Mouse (Mus musculus): ENCODE results near the gene Fubp1. TPM values are rescaled to one million over a fixed set of nuclear protein-coding genes. Genes with fewer than 3 reads are reported as not detected.

Fubp1 gene
- polyA plus RNA-seq, 1 experiment, result 254 TPM

DNA sequence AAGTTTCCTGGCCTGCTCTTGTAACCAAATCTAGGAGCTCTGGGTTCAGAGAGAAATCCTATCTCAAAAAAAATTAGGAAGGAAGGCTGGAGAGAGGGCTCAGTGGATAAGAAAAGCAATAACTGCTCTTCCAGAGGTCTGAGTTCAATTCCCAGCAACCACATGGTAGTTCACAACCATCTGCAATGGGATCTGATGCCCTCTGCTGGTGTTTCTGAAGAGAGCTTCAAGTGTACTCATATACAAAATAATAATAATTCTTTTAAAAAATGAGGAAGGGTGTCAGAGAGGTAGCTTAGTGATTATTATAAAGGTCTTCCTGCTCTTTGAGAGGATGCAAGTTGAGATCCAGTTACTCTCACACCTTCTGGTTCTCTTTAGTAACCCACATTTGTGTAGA is 14.7 kb downstream of the Fubp1 start:
- no peak overlapping the region for H3K4me3 ChIP-seq (ENCODE audit: control insufficient read depth, insufficient read depth, low read length)
- H3K27ac ChIP-seq (ENCODE audit: control insufficient read depth, insufficient read depth, low read length), result no peak overlapping the region
- no peak for DNase-seq
- TF ChIP-seq POLR2A (IDR thresholded peaks at IDR 0.05; ENCODE audit: control insufficient read depth, extremely low read depth, insufficient read depth, low read length, poor library complexity), result no peak
- TF ChIP-seq CTCF (IDR thresholded peaks at IDR 0.05; ENCODE audit: borderline replicate concordance, control insufficient read depth, extremely low read depth, insufficient read depth, low read length, poor library complexity), result no peak
- peaks cover 99% of the 10 kb centered on the region for H3K36me3 ChIP-seq (ENCODE audit: control insufficient read depth, insufficient read depth, low read length)
- H3K4me1 ChIP-seq (replicated peaks; ENCODE audit: control insufficient read depth, insufficient read depth, low read length), result no peaks in the 10 kb centered on the region
- no peaks in the 10 kb centered on the region for H3K27me3 ChIP-seq (ENCODE audit: control insufficient read depth, insufficient read depth, low read length)

DNA sequence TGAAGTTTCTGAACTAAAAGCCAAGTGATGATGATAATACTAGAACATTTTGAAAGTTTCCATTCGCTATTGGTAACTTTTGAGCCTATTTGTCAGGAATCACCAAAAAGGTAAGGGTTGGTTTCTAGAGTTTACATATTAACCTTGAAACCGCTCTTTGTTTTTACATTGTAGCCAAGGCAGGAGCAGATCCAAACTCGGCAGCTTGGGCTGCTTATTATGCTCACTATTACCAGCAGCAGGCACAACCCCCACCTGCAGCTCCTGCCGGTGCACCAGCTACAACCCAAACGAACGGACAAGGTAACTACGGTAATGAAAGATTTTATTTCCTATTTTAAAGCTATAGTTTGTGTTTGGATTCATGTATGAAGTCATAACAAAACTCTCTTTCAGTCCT is 15.7 kb downstream of the Fubp1 start:
- WGBS, result 97% methylated on average over 7 of the region's 7 CpGs
- Histone ChIP-seq H3K27me3 (ENCODE audit: control insufficient read depth, insufficient read depth, low read length) (no peaks in the 10 kb centered on the region), H3K36me3 (ENCODE audit: control insufficient read depth, insufficient read depth, low read length) (peaks cover 99% of the 10 kb centered on the region), H3K4me3 (ENCODE audit: control insufficient read depth, insufficient read depth, low read length) (no peak overlapping the region), H3K4me1 (replicated peaks; ENCODE audit: control insufficient read depth, insufficient read depth, low read length) (no peaks in the 10 kb centered on the region), H3K27ac (ENCODE audit: control insufficient read depth, insufficient read depth, low read length) (no peak overlapping the region)
- TF ChIP-seq CTCF (IDR thresholded peaks at IDR 0.05; ENCODE audit: borderline replicate concordance, control insufficient read depth, extremely low read depth, insufficient read depth, low read length, poor library complexity) (no peak), POLR2A (IDR thresholded peaks at IDR 0.05; ENCODE audit: control insufficient read depth, extremely low read depth, insufficient read depth, low read length, poor library complexity) (no peak)
- no peak for DNase-seq

DNA sequence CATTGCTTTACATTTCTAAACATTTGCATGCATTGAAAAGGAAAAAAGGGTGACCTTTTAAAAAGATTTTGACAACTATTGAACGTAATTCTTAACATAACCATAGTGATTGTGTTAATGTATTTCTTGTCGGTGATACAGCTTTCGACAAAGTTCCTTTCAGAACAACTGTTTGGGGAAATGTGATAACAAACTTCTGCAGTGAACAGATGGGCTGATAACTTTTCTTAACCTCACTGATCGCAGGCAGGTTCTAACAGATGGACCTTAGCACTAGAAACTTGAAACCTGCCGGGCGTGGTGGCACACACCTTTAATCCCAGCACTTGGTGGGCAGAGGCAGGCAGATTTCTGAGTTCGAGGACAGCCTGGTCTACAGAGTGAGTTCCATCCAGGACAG is 18.6 kb downstream of the Fubp1 start:
- no peak for DNase-seq
- H3K27me3 ChIP-seq (ENCODE audit: control insufficient read depth, insufficient read depth, low read length), result no peaks in the 10 kb centered on the region
- H3K36me3 ChIP-seq (ENCODE audit: control insufficient read depth, insufficient read depth, low read length), result peaks cover 93% of the 10 kb centered on the region
- no peak for TF ChIP-seq POLR2A (IDR thresholded peaks at IDR 0.05; ENCODE audit: control insufficient read depth, extremely low read depth, insufficient read depth, low read length, poor library complexity)
- TF ChIP-seq CTCF (IDR thresholded peaks at IDR 0.05; ENCODE audit: borderline replicate concordance, control insufficient read depth, extremely low read depth, insufficient read depth, low read length, poor library complexity), result no peak
- H3K4me3 ChIP-seq (ENCODE audit: control insufficient read depth, insufficient read depth, low read length), result no peak overlapping the region
- 99% methylated on average over 7 of the region's 7 CpGs for WGBS
- H3K4me1 ChIP-seq (replicated peaks; ENCODE audit: control insufficient read depth, insufficient read depth, low read length), result no peaks in the 10 kb centered on the region
- H3K27ac ChIP-seq (ENCODE audit: control insufficient read depth, insufficient read depth, low read length), result no peak overlapping the region

DNA sequence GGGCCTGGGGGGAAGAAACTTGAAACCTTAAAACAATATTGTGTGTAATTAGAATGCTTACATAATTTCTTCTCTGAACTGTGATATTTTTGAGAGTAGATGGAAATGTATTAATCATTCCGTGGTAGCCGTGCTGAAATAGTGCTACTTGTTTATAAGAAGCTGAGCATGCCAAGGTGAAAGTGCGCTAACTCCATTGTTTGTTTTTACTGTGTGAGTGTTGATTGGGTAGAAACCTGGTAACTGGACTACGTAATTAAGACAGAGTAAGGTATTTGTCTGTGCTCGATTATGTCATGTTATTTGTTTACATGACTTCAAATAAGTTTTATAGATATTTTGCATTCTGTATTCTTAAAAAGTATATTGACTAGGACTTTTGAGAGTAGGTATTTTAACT is 19.0 kb downstream of the Fubp1 start:
- Histone ChIP-seq H3K4me1 (replicated peaks; ENCODE audit: control insufficient read depth, insufficient read depth, low read length) (no peaks in the 10 kb centered on the region), H3K27ac (ENCODE audit: control insufficient read depth, insufficient read depth, low read length) (no peak overlapping the region), H3K27me3 (ENCODE audit: control insufficient read depth, insufficient read depth, low read length) (no peaks in the 10 kb centered on the region), H3K4me3 (ENCODE audit: control insufficient read depth, insufficient read depth, low read length) (no peak overlapping the region), H3K36me3 (ENCODE audit: control insufficient read depth, insufficient read depth, low read length) (peaks cover 93% of the 10 kb centered on the region)
- TF ChIP-seq CTCF (IDR thresholded peaks at IDR 0.05; ENCODE audit: borderline replicate concordance, control insufficient read depth, extremely low read depth, insufficient read depth, low read length, poor library complexity), result no peak
- TF ChIP-seq POLR2A (IDR thresholded peaks at IDR 0.05; ENCODE audit: control insufficient read depth, extremely low read depth, insufficient read depth, low read length, poor library complexity), result no peak
- WGBS, result 97% methylated on average over 5 of the region's 5 CpGs
- no peak for DNase-seq

DNA sequence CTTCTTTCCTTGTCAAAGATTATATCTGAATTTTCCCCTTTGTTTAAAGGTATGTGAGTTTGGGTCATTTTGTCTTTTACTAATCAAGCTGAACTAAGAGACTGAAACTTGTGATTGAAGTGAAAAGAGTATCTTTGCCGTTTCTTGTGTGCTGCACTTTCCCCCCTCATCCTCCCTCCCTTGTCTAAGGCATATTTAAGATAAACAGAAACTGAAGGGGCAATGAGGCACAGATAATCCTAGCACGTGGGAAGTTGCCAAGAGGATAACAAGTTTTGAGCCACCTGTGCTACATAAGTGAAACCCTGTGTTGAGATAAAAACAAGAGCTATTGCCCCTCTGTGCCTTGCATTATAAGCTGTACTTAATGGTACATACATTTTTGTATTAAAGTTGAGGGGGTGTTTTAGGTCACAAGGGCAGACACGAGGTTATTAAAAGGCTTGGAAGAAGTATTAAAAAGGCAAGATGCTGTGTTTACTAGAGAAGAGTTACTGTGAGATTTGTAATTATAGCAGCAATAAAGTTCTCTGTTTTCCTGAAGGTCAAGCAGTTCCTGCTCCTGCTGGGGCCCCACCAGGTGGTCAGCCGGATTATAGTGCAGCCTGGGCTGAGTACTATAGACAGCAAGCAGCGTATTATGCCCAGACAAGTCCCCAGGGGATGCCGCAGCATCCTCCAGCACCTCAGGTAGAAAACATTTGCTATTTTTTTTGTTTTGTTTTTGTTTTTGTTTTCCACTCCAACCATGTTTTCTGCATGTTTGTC is 21.3 kb downstream of the Fubp1 start:
- WGBS, result 89% methylated on average over 6 of the region's 6 CpGs
- H3K27ac ChIP-seq (ENCODE audit: control insufficient read depth, insufficient read depth, low read length), result no peak overlapping the region
- DNase-seq, result no peak
- H3K4me3 ChIP-seq (ENCODE audit: control insufficient read depth, insufficient read depth, low read length), result no peak overlapping the region
- TF ChIP-seq POLR2A (IDR thresholded peaks at IDR 0.05; ENCODE audit: control insufficient read depth, extremely low read depth, insufficient read depth, low read length, poor library complexity), result no peak
- no peak for TF ChIP-seq CTCF (IDR thresholded peaks at IDR 0.05; ENCODE audit: borderline replicate concordance, control insufficient read depth, extremely low read depth, insufficient read depth, low read length, poor library complexity)
- no peaks in the 10 kb centered on the region for H3K4me1 ChIP-seq (replicated peaks; ENCODE audit: control insufficient read depth, insufficient read depth, low read length)
- H3K27me3 ChIP-seq (ENCODE audit: control insufficient read depth, insufficient read depth, low read length), result no peaks in the 10 kb centered on the region
- peaks cover 87% of the 10 kb centered on the region for H3K36me3 ChIP-seq (ENCODE audit: control insufficient read depth, insufficient read depth, low read length)

DNA sequence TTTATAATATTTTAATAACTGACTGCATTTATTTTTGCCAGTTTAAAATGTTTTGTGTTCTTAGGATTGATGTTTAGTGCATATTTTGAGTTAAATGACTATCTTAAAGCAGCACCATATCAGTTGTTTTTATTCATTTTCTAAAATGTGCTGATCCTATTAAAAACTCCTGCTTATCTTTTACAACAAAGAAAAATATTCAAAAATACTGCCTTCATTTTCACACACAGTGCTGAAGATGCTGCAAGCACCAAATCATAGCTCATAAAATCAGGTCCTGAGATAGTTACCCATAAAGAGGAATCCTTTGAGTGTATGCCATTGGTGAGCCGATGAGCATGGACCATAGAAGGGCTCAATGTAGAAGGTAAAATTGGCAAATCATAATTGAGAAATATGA is 25.0 kb downstream of the Fubp1 start:
- no peak for TF ChIP-seq POLR2A (IDR thresholded peaks at IDR 0.05; ENCODE audit: control insufficient read depth, extremely low read depth, insufficient read depth, low read length, poor library complexity)
- no peak for TF ChIP-seq CTCF (IDR thresholded peaks at IDR 0.05; ENCODE audit: borderline replicate concordance, control insufficient read depth, extremely low read depth, insufficient read depth, low read length, poor library complexity)
- no peaks in the 10 kb centered on the region for H3K4me1 ChIP-seq (replicated peaks; ENCODE audit: control insufficient read depth, insufficient read depth, low read length)
- no peak overlapping the region for H3K4me3 ChIP-seq (ENCODE audit: control insufficient read depth, insufficient read depth, low read length)
- no peak for DNase-seq
- no peaks in the 10 kb centered on the region for H3K27me3 ChIP-seq (ENCODE audit: control insufficient read depth, insufficient read depth, low read length)
- WGBS, result 100% methylated on average over 1 of the region's 1 CpGs
- H3K36me3 ChIP-seq (ENCODE audit: control insufficient read depth, insufficient read depth, low read length), result peaks cover 63% of the 10 kb centered on the region
- H3K27ac ChIP-seq (ENCODE audit: control insufficient read depth, insufficient read depth, low read length), result no peak overlapping the region

DNA sequence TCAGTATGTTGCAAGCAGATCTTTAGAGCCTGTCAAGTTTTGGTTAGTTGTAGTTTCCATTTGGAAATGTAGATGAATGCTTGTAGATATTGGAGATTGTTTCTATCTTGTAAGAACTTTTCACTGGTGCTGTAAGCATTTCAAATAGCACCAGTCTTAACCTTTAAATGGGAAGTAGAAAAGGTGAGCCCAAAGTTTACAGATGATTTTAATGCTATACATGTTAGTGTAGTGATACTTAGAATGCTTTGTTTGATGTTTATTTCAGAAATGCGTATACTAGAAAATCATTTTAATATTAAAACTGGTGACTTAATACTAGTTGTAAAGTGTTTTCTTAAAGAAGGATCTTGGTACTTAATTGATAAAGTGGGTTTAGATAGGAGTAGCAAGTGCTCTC is 25.6 kb downstream of the Fubp1 start:
- TF ChIP-seq CTCF (IDR thresholded peaks at IDR 0.05; ENCODE audit: borderline replicate concordance, control insufficient read depth, extremely low read depth, insufficient read depth, low read length, poor library complexity) (no peak), POLR2A (IDR thresholded peaks at IDR 0.05; ENCODE audit: control insufficient read depth, extremely low read depth, insufficient read depth, low read length, poor library complexity) (no peak)
- Histone ChIP-seq H3K27ac (ENCODE audit: control insufficient read depth, insufficient read depth, low read length) (no peak overlapping the region), H3K4me3 (ENCODE audit: control insufficient read depth, insufficient read depth, low read length) (no peak overlapping the region), H3K36me3 (ENCODE audit: control insufficient read depth, insufficient read depth, low read length) (peaks cover 57% of the 10 kb centered on the region), H3K4me1 (replicated peaks; ENCODE audit: control insufficient read depth, insufficient read depth, low read length) (no peaks in the 10 kb centered on the region), H3K27me3 (ENCODE audit: control insufficient read depth, insufficient read depth, low read length) (no peaks in the 10 kb centered on the region)
- no peak for DNase-seq
- 98% methylated on average over 1 of the region's 1 CpGs for WGBS
